Mouse (Mus musculus): ENCODE measurements around the gene Iqcf3. TPM values are rescaled to one million over a fixed set of nuclear protein-coding genes. Genes with fewer than 3 reads are reported as not detected.
"Not testable (repeated sequence)": the region's sequence is repeated elsewhere in the genome, so short reads cannot be mapped to it uniquely, and the experiment has no call there.

The Iqcf3 gene
- not detected in 2 replicates for polyA plus RNA-seq (2015; fragmentation: Nextera tagmentation; extraction: Ambion mirVana)

DNA sequence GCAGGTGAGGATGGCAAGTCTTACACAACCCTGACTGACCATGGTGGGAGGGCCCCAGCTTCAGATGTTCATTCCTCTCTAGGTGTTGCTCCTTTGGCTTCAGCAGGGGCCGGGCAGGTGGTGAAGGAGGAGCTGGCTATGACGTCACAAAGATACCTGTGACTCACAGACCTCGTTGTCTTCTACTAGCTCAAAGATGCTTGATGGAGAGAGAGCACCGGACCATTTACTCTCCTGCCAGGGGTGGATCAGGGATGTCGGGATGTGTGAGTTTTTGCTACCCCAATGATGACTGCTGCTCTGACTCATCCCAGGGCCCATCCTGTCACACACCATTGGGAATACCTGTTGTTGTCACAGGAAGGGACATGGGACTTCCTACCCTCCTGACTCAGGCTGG lies at the start of gene Iqcf3:
Gene Iqcf3, minus strand, starts transcription at position 101 of the 400 bp plus-strand sequence.
- Histone ChIP-seq H3K36me3 (no peaks in the 10 kb centered on the region), H3K4me3 (replicated peaks) (no peak within 1 kb of the TSS), H3K9me3 (no peaks in the 10 kb centered on the region), H3K9ac (no peak within 1 kb of the TSS), H3K27me3 (replicated peaks) (no peaks in the 10 kb centered on the region), H3K4me2 (replicated peaks) (no peak within 1 kb of the TSS), H3K4me1 (replicated peaks) (0 out of 2 replicates have a peak, but pooled peaks cover 2% of the 10 kb centered on the region), H3K27ac (no peak within 1 kb of the TSS)
- 90% methylated on average over 5 of the region's 5 CpGs for WGBS
- ATAC-seq, result no peak

DNA sequence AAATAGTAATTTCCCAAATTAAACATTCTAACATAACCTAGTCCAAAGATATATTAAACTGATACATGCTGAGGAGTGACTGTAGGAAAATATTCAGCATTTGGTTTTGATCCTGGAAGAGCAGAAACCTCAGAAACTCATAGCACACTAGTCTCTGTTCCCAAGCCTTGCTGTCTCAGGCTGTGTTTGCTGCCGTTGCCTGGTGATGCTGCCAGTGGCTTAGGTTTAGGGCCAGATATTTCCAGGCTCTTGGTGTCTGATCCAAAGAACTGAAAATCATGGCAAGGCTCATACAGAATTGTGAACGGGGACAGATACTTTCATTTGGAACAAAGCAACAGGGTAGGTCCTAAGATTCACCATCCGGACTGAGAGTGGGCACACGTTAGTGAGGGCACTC lies 49.3 kb upstream of the Iqcf3 start:
- H3K4me2 ChIP-seq (replicated peaks), result no peak overlapping the region
- no peak overlapping the region for H3K27ac ChIP-seq
- no peak overlapping the region for H3K9ac ChIP-seq
- H3K4me1 ChIP-seq (replicated peaks), result no peaks in the 10 kb centered on the region
- no peaks in the 10 kb centered on the region for H3K9me3 ChIP-seq
- no peaks in the 10 kb centered on the region for H3K27me3 ChIP-seq (replicated peaks)
- WGBS, result 85% methylated on average over 4 of the region's 4 CpGs
- no peak overlapping the region for H3K4me3 ChIP-seq (replicated peaks)
- H3K36me3 ChIP-seq, result no peaks in the 10 kb centered on the region
- ATAC-seq, result no peak

DNA sequence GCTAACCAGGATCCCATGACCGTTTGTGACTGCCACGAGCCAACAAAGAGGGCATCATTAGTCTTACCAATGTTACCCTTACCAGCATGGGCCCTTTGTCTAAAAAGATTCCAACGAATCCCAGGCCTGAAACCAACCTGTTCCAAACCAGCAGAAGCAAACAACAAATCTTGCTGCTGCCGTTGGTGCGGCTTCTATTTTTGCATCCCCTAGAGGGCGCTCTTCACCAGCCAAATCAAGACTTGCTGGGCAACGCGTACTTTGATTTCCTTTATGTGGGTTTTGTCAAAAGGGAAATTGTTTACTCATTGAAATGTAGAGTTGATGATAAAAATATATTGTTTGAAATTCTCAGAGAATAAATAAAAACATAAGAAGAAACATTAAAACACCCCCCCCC lies 39.1 kb upstream of the Iqcf3 start:
- 22% methylated on average over 8 of the region's 8 CpGs for WGBS
- Histone ChIP-seq H3K9me3 (no peaks in the 10 kb centered on the region), H3K4me3 (replicated peaks) (no peak overlapping the region), H3K27ac (no peak overlapping the region), H3K9ac (no peak overlapping the region), H3K27me3 (replicated peaks) (no peaks in the 10 kb centered on the region), H3K4me1 (replicated peaks) (no peaks in the 10 kb centered on the region), H3K4me2 (replicated peaks) (no peak overlapping the region), H3K36me3 (no peaks in the 10 kb centered on the region)
- ATAC-seq, result no peak

DNA sequence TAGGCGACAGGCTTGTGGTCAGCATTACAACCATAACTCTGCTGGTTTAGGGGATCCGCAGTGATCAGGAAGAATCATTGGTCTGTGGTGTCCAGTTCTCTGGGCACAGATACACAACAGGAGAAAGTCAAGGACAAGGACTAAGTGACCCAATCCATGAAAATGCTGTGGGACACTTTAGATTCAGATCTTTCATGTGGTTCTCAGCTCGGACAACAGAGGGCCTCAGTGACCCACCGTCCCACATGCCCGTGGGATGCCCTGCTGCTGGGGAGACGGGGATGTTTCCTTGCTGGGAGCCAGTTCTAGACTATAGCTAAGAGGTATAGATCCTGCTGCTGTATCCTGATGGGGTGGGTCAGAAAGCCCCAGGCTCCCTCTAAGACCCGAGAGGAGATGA lies 37.0 kb upstream of the Iqcf3 start:
- 40% methylated on average over 7 of the region's 7 CpGs for WGBS
- Histone ChIP-seq H3K4me2 (replicated peaks) (no peak overlapping the region), H3K36me3 (no peaks in the 10 kb centered on the region), H3K27me3 (replicated peaks) (no peaks in the 10 kb centered on the region), H3K9me3 (no peaks in the 10 kb centered on the region), H3K4me3 (replicated peaks) (no peak overlapping the region), H3K27ac (no peak overlapping the region), H3K4me1 (replicated peaks) (no peaks in the 10 kb centered on the region), H3K9ac (no peak overlapping the region)
- ATAC-seq, result no peak

DNA sequence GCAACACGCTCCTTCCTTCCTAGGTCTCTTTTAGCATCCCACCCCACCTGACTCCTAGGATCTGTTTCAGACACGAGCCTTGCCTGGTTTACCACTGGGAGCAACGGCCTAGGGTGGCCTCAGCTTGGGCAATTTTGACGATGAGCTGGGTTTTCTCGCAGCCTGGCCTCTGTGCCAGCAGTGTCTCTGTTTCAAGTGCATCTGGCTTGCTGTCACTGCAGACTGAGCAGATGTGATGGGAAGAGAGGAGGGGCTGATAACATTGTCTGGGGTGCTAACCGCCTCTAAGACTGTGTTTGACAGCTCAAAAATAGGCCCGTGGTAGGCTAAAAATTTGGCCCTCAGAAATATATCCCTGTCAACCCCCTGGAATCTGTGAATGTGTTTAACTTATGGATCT lies 34.4 kb upstream of the Iqcf3 start:
- no peaks in the 10 kb centered on the region for H3K9me3 ChIP-seq
- H3K9ac ChIP-seq, result no peak overlapping the region; the same call in 1 of the 2 replicates
- no peak overlapping the region for H3K4me3 ChIP-seq (replicated peaks)
- H3K36me3 ChIP-seq, result no peaks in the 10 kb centered on the region
- no peak overlapping the region for H3K27ac ChIP-seq
- H3K4me2 ChIP-seq (replicated peaks), result no peak overlapping the region
- ATAC-seq, result no peak
- no peaks in the 10 kb centered on the region for H3K27me3 ChIP-seq (replicated peaks)
- 58% methylated on average over 7 of the region's 7 CpGs for WGBS
- H3K4me1 ChIP-seq (replicated peaks), result no peaks in the 10 kb centered on the region

DNA sequence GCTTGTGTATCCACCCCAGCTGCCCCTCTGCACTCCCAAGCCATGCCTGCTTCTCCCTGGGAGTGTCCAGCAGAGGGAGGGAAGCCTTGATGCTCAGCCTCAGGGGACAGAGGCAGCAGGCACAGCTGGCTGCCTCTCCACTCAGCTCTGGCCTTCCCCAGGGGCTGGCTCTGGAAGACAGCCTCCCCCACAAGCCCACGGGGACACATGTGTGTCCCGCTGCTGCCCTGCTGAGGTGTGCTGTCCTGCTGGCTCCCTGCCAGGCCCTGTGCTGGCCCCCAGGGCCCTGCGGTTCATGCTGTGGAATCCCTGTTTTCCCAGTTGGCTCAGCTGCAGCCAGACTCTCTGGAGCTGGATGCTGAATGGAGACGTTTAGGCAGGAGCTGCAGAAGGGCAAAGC lies 34.0 kb upstream of the Iqcf3 start:
- not testable (repeated sequence) for H3K9me3 ChIP-seq; H3K4me2 ChIP-seq (replicated peaks); H3K27ac ChIP-seq; H3K4me3 ChIP-seq (replicated peaks); H3K4me1 ChIP-seq (replicated peaks); ATAC-seq; H3K27me3 ChIP-seq (replicated peaks); H3K36me3 ChIP-seq; H3K9ac ChIP-seq
- WGBS, result 15% methylated on average over 4 of the region's 4 CpGs

DNA sequence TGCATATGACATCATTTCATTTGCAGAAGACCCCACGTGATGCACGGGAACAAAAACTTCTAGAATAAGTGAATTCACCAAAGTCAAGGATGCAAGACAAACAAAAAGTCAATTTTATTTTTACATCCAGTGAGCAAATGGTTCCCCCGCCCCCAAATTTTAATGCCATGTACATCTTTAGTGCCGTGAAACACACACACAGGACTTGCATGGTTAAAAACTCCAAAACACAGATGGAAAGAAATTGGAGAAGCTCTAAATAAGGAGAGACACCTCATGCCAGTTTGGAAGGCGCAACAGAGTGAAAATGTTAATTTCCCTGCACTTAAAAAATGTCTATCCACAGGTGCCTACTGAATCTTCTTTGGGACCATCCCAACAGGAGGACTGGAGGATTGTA lies 30.7 kb upstream of the Iqcf3 start:
- Histone ChIP-seq H3K27me3 (replicated peaks) (no peaks in the 10 kb centered on the region), H3K4me2 (replicated peaks) (no peak overlapping the region), H3K9me3 (no peaks in the 10 kb centered on the region), H3K36me3 (no peaks in the 10 kb centered on the region), H3K4me3 (replicated peaks) (no peak overlapping the region), H3K27ac (no peak overlapping the region), H3K9ac (no peak overlapping the region), H3K4me1 (replicated peaks) (no peaks in the 10 kb centered on the region)
- WGBS, result 91% methylated on average over 5 of the region's 5 CpGs
- ATAC-seq, result no peak

DNA sequence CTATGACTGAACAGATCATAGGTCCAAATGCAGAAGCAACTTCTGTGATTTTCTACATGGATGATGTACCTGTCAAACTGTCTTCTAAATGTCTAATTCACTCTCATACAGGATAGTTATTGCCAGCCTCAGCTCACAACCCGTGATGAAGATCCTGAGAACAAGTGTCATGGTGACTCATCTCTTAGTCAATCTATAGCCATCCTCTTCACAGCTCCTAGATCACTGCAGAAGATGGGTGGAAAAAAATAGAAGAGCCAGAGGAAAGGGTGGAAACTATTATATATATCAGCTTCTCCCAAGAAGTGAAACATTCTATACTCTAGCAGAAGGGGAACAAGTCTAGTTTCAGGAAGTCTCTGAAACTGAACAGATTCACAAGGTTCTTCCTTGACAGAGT lies 21.1 kb upstream of the Iqcf3 start:
- no peaks in the 10 kb centered on the region for H3K27me3 ChIP-seq (replicated peaks)
- H3K9me3 ChIP-seq, result no peaks in the 10 kb centered on the region
- H3K4me3 ChIP-seq (replicated peaks), result no peak overlapping the region
- 73% methylated on average over 1 of the region's 1 CpGs for WGBS
- no peak overlapping the region for H3K27ac ChIP-seq
- no peaks in the 10 kb centered on the region for H3K4me1 ChIP-seq (replicated peaks)
- no peak for ATAC-seq
- H3K4me2 ChIP-seq (replicated peaks), result no peak overlapping the region
- H3K9ac ChIP-seq, result no peak overlapping the region
- no peaks in the 10 kb centered on the region for H3K36me3 ChIP-seq

DNA sequence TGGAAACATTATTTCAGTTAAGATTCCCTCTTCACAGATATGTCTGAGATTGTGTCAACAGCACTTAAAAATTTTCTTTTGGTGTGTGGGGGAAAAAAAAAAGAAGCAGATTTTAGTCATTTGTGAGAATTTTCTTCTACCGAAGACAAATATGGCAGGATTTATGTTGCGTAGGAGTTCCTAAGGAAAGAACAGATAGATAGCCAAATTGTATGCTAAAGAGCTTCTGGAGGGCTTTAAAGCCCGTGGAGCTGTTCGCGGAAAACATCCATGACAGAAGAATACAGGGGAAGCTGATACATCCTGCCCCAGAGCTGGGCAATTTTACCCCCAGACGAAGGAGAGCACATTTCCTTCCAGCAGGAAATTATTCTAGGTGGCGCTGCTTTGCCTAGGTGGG lies 18.6 kb upstream of the Iqcf3 start:
- no peak overlapping the region for H3K4me3 ChIP-seq (replicated peaks)
- no peaks in the 10 kb centered on the region for H3K36me3 ChIP-seq
- no peaks in the 10 kb centered on the region for H3K27me3 ChIP-seq (replicated peaks)
- no peaks in the 10 kb centered on the region for H3K4me1 ChIP-seq (replicated peaks)
- ATAC-seq, result no peak
- 75% methylated on average over 7 of the region's 7 CpGs for WGBS
- no peak overlapping the region for H3K9ac ChIP-seq
- H3K9me3 ChIP-seq, result no peaks in the 10 kb centered on the region
- no peak overlapping the region for H3K4me2 ChIP-seq (replicated peaks)
- H3K27ac ChIP-seq, result no peak overlapping the region

DNA sequence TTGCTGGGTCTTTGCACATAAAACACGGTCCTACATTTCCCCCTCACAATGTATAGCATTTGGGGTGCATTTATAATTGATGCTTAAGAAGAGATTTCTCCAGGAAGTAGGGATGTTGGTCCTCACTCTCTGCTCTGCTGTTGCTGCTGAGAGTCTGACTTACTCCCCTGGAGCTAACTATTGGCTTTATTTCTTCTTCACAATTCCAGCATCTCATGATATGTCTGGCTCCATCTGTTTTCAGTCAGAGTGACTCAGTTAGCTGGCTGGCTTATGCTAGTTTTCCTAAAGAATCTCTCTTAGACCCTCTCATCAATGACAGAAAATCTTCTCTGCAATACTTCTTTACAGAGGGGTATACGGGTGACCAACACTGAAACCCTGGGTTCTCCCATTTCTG lies 14.7 kb upstream of the Iqcf3 start:
- H3K4me3 ChIP-seq (replicated peaks), result no peak overlapping the region
- no peak overlapping the region for H3K4me2 ChIP-seq (replicated peaks)
- no peak for ATAC-seq
- H3K27ac ChIP-seq, result no peak overlapping the region
- WGBS, result 78% methylated on average over 2 of the region's 2 CpGs
- H3K27me3 ChIP-seq (replicated peaks), result no peaks in the 10 kb centered on the region
- H3K4me1 ChIP-seq (replicated peaks), result no peaks in the 10 kb centered on the region
- H3K9ac ChIP-seq, result no peak overlapping the region
- H3K9me3 ChIP-seq, result no peaks in the 10 kb centered on the region
- no peaks in the 10 kb centered on the region for H3K36me3 ChIP-seq

DNA sequence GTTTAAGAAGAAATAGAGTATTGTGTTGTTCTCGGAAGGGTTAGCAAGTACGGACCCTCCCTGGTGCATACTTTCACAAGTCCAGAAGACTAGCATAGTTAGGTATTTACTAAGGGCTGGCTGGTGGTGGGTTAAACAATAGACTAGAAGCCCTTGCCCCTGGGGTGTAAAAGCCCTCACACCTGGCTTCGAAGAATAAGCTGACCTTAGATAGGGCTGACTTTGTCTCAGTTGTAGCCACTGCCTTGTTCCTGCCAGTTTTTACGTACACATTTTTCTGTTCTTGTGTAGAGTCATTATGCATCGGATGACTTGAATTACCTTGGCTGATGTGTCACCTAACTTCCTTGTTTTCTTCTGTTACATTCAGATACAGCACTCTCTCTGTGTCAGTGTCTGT lies 11.9 kb upstream of the Iqcf3 start:
- ATAC-seq, result no peak
- 94% methylated on average over 5 of the region's 5 CpGs for WGBS
- H3K4me1 ChIP-seq (replicated peaks), result no peaks in the 10 kb centered on the region

DNA sequence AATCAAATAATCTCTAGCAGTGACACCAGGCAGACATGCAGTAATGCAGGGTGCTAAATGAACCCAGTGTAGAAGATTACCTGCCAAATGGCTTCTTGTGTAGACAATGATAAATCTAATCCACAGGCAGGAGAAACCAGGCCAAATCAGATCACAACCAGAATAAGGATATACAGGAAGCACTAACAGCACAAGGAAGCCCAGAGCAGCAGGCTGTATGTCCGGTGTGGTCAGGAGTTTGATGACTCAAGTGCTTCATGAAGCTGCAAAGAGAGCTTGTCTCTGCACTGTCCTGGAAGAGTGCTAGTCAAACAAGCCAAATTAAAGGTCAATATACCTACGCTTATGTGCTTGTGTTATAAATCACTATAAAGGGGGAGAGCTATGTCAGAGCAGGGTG lies 10.8 kb upstream of the Iqcf3 start:
- Histone ChIP-seq H3K9ac (no peak overlapping the region), H3K36me3 (no peaks in the 10 kb centered on the region), H3K27me3 (replicated peaks) (no peaks in the 10 kb centered on the region), H3K4me3 (replicated peaks) (no peak overlapping the region), H3K4me1 (replicated peaks) (no peaks in the 10 kb centered on the region), H3K9me3 (no peaks in the 10 kb centered on the region), H3K4me2 (replicated peaks) (no peak overlapping the region), H3K27ac (no peak overlapping the region)
- WGBS, result 56% methylated on average over 2 of the region's 2 CpGs
- ATAC-seq, result no peak

More for the DNA sequence above, 11.9 kb upstream of the Iqcf3 start:
- no peak overlapping the region for H3K27ac ChIP-seq
- H3K4me3 ChIP-seq (replicated peaks), result no peak overlapping the region
- H3K9ac ChIP-seq, result no peak overlapping the region
- H3K9me3 ChIP-seq, result no peaks in the 10 kb centered on the region
- H3K4me2 ChIP-seq (replicated peaks), result no peak overlapping the region
- H3K36me3 ChIP-seq, result no peaks in the 10 kb centered on the region
- H3K27me3 ChIP-seq (replicated peaks), result no peaks in the 10 kb centered on the region

DNA sequence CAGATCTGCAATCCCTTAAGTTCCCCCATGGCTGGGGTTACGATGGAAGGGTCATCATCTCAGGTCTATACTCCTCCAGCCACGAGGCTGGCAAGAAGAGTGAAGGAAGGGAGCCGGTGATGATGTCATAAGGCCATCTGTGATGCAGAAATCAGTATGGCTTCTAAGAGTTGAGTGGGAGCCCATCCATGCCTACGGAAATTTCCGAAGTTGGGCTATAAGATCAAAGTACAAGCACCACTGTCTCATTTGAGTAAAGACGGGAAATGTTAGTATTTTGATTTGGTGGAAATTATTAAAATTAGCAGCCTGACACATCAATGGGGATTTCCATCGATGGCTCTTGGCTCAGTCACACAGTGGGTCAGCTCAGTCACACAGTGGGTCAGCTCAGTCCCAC lies 9.5 kb upstream of the Iqcf3 start, which contains the start of gene Iqcf4:
Gene Iqcf4, minus strand, starts transcription at position 101 of the 400 bp plus-strand sequence.
- Histone ChIP-seq H3K4me3 (replicated peaks) (no peak within 1 kb of the TSS), H3K9me3 (no peaks in the 10 kb centered on the region), H3K4me1 (replicated peaks) (0 out of 2 replicates have a peak, but pooled peaks cover 3% of the 10 kb centered on the region), H3K4me2 (replicated peaks) (no peak within 1 kb of the TSS), H3K9ac (no peak within 1 kb of the TSS), H3K36me3 (no peaks in the 10 kb centered on the region), H3K27me3 (replicated peaks) (no peaks in the 10 kb centered on the region), H3K27ac (no peak within 1 kb of the TSS)
- 85% methylated on average over 7 of the region's 7 CpGs for WGBS
- ATAC-seq, result no peak
